Mouse (Mus musculus) thymus, adult 2 months (tissue): Measurements from ENCODE around the gene Pik3r2.

Experiments
- CTCF ChIP-seq: fragments of 200-500 bp; IDR thresholded peaks from 2 replicates; pipeline ENCODE4 v1.5.1; 2012; ENCODE audit warnings: mild to moderate bottlenecking, control low read depth, low read length, moderate library complexity, borderline replicate concordance; ENCODE audit not compliant: control insufficient read depth, poor library complexity, insufficient read depth; ENCODE audit errors: extremely low read depth
- POLR2A ChIP-seq: fragments of 200-500 bp; IDR thresholded peaks from 2 replicates; pipeline ENCODE4 v1.6.1; 2012; ENCODE audit warnings: mild to moderate bottlenecking, low read length, control low read depth, moderate library complexity; ENCODE audit not compliant: control insufficient read depth, poor library complexity, insufficient read depth; ENCODE audit errors: extremely low read depth

DNA sequence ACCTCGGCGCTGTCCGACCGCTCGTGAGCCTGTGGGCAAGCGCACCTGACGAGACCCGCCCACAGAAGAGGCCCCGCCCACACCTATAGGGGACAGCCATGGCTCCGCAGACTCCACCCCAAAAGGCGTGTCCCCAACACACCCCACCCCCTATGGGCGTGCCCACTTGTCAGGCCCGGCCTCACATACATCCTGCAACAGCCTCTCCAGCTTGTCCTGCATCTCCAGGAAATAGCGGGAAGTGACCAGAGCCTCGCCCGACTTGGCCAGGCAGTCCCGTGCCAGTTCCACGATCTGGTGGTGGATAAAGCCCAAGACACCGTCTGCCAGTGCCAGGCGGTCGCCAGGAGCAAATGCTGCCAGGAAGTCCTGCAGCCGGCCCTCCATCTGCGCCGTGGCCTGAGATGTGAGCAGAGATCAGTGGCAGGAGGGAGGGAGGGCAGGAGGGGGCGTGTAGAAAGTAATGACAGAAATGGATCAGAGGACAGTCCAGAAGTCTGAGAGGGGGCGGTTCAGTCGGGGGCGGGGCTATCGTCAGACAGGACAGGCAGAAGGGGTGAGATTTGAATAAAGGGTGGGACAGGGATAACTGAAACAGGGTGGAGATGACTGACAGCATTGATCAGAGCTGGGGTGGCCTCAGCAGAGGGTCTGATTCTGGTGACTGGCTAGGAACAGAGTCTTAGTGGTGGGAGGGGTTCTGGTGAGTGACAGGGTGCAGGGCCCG, 11.6 kb upstream of the Pik3r2 start:
- TF ChIP-seq POLR2A (no peak), CTCF (no peak)
